Mouse (Mus musculus): Measurements from ENCODE around the gene Tbr1.

The Tbr1 gene

GRCm38 (mm10) chr2:61811507-61812421, 9.0 kb downstream of the Tbr1 start:
- peak; percentile 63 to 68 for DNase-seq

GRCm38 (mm10) chr2:61812536-61812935, 9.8 kb downstream of the Tbr1 start:
- no peak for DNase-seq

DNA sequence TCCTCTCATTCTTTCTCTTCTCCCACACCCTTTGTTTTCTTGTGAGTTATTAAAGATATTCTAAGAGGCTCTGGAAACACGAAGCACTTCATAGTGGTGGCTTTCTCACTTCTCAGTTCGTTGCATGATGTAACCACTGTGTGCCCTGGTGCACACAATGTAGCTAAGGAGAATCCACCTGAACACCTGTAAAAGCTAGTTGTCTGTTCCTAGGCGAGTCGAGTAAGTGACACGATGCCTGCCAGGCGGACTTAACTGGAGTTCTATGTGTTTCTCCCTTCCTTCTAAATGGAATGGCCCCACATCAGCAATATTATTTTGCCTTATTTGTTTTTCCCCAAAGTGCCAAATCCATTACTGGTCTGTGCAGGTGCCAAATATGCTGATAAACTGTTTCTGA, 10.4 kb downstream of the Tbr1 start:
- DNase-seq = no peak

DNA sequence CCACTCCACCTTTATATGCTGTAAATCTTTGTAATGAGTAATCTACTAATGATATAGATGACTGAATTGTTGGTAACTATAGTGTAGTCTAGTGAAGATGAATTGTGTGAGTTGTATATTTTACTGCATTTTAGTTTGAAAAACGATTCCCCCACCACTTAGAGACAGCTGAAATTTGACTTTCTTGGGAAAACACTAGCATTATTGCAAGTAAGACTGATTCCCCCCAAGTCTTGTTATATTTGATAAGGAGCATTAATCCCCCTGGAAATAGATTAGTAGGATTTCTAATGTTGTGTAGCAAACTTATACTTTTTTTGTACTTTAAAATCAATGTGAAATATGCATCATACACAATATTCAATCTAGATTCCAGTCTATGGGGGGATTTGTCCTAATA, 10.8 kb downstream of the Tbr1 start:
- no peak for DNase-seq

- peak; percentile 53 to 61 for DNase-seq
Measured at GRCm38 (mm10) chr2:61814548-61815473, 12.1 kb downstream of the Tbr1 start.

DNA sequence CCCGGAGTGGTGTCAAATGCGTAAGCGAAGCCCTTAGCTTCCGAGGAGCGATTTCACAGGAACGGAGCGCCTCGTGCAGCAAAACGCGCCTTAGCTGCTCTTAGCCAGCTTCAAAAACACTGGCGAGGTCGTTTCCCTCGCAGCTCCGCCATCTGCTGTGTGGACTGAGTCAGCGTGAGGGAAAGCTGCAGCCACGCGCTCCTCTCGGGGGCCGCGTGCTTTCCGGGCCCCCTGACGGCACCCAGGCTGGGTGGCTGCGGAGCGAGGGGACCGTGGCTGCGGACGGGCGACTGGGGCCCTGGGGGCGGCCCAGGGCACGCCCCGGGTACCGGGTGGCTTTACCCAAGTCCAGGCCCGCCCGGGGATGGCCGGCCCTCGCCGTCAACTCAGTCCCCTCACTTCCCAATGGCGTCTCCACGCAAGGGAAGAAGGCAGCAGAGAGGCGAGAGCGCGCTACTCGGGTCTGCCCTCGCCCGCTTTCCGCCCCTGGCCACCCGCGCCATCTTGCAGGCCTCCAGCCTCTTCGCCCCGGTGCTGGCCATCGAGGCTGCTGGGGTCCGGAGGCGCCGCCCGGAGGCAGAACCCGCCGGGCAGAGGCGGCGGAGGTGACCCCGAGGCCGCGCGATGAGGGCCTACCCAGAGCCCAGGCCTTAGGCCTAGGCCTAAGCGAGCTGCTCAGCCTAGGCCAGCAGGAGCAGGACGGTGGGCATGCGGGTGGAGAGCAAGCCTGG, 13.0 kb downstream of the Tbr1 start:
- peak; percentile 44 to 52 for DNase-seq

- DNase-seq = no peak
Measured at GRCm38 (mm10) chr2:61818197-61818596, 15.5 kb downstream of the Tbr1 start.

DNA sequence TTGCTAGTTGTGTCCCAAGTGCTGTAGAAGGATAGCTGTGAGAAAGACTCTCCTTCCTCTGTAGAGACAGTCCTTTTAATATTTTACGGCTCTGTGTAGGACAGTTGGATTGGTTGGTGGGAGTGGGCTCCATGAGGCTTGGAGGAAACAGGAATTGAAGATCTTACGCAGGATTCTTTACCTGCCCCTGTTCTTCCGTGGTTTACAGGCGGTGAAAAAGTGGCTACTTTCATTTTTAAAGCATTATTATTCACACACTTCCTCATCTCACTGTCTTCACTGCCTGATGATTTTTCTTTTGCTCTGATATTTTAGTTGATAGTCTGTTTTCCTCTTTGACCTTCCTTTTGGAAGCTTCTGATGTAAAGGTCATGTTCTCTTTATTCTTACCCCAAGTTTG, 17.5 kb downstream of the Tbr1 start:
- DNase-seq = no peak

- DNase-seq = no peak
Measured at GRCm38 (mm10) chr2:61823426-61824140, 20.9 kb downstream of the Tbr1 start.

DNA sequence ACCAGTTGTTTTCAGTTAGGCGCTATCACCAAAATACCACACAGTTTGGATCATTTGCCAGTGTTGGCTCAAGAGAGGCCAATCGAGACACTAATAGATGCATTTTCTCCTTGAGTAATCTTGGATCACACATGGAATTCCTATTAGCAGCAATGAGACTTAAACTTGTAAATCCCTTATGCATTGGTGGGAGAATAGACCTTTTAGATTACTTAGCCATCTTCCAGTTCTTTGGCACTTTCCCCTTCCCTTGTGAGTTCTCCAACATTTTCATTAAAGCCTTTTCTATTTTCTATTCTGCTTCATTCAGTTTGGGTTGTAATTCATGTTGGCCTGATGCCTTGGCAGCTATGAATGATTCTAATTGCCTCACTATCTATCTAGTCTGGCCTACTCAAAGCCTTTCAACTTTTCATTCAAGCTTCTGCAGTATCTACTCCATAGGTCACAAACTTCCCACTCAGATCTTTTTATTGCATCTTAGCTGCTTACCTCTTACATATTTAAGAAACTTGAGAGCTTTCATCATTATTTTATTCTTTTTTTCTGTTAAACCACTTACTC, 34.6 kb downstream of the Tbr1 start:
- no peak for DNase-seq

Measured in cerebellum, postnatal 25 days (tissue).